Mouse (Mus musculus) spleen, postnatal 0 days (tissue): ENCODE results near the gene Arl5c. TPM values are rescaled to one million over a fixed set of nuclear protein-coding genes. Genes with fewer than 3 reads are reported as not detected.

Experiments used
- polyA plus RNA-seq: library from polyadenylated mRNA; unstranded; fragments of >200 nt; fragmentation: Nextera tagmentation; extraction: Ambion mirVana; gene quantifications from 2 replicates; pipeline ENCODE4 v1.2.1, GENCODE M21; 2015

Arl5c gene
- 15.5 and 16.6 TPM in 2 replicates for polyA plus RNA-seq

GRCm38 (mm10) chr11:97995564-97996288, at the start of gene Arl5c:
TSS of gene Arl5c (minus strand) at chr11:97996181.

GRCm38 (mm10) chr11:98026570-98027296, 30.8 kb upstream of the Arl5c start, which contains the start of gene Rpl19:
TSS of gene Rpl19 (plus strand) at chr11:98026710.

GRCm38 (mm10) chr11:98022555-98023371, 26.8 kb upstream of the Arl5c start, which contains the start of gene Cacnb1:
TSS of gene Cacnb1 (minus strand) at chr11:98023034.

GRCm38 (mm10) chr11:97985727-97986677, 10.0 kb downstream of the Arl5c start, which contains the start of gene Plxdc1:
TSS of gene Plxdc1 (minus strand) at chr11:97986444.

Other genes with a start within 250 kb of the Arl5c start
- 10.5 and 11.9 TPM in 2 replicates for gene Cwc25, start 229.6 kb downstream of the Arl5c start, polyA plus RNA-seq
- 0.35 TPM in 1 of 2 replicates, not detected in the other for gene 1700001P01Rik, start 220.3 kb downstream of the Arl5c start, polyA plus RNA-seq
- 699 and 705 TPM in 2 replicates for gene Rpl23, start 213.7 kb downstream of the Arl5c start, polyA plus RNA-seq
- 34.4 and 47.2 TPM in 2 replicates for gene Lasp1, start 197.2 kb downstream of the Arl5c start, polyA plus RNA-seq
- gene B230217C12Rik, start 155.4 kb downstream of the Arl5c start, polyA plus RNA-seq: 0.64 and 0.91 TPM in 2 replicates
- gene Fbxo47, start 112.0 kb downstream of the Arl5c start, polyA plus RNA-seq: 0.22 and 0.28 TPM in 2 replicates
- 4.1 and 4.9 TPM in 2 replicates for gene Plxdc1, start 9.7 kb downstream of the Arl5c start, polyA plus RNA-seq
- 0.91 and 1.9 TPM in 2 replicates for gene Cacnb1, start 26.9 kb upstream of the Arl5c start, polyA plus RNA-seq
- 919 and 932 TPM in 2 replicates for gene Rpl19, start 30.5 kb upstream of the Arl5c start, polyA plus RNA-seq
- 0.23 and 0.38 TPM in 2 replicates for gene Stac2, start 57.3 kb upstream of the Arl5c start, polyA plus RNA-seq
- gene Fbxl20, start 154.2 kb upstream of the Arl5c start, polyA plus RNA-seq: 8.3 and 9.7 TPM in 2 replicates
- gene Med1, start 197.1 kb upstream of the Arl5c start, polyA plus RNA-seq: 29.2 and 31.0 TPM in 2 replicates
- gene Cdk12, start 206.9 kb upstream of the Arl5c start, polyA plus RNA-seq: 7.5 and 9.6 TPM in 2 replicates